Mouse (Mus musculus) liver, embryonic 14.5 days (tissue): ENCODE data around the gene Mpi. TPM values are rescaled to one million over a fixed set of nuclear protein-coding genes. Genes with fewer than 3 reads are reported as not detected.

Experiments
- ATAC-seq: fragments of 200-750 bp; cut with Nextera tagmentation; 2 replicates; pipeline ENCODE4 v1.8.0; 2017; ENCODE audit warnings: moderate number of reproducible peaks, mild to moderate bottlenecking, moderate library complexity; ENCODE audit not compliant: insufficient read depth
- DNase-seq, 3 experiments: peaks; one replicate each; pipeline ENCODE4 v3.0.0-alpha.2; 2012 to 2013; ENCODE audit warnings: low read depth in 3 of 3, low spot score in 3 of 3
- H3K27ac ChIP-seq: fragments of 300-500 bp; sonication (generic); 2 replicates; pipeline ENCODE4 v1.5.1; 2014; ENCODE audit warnings: moderate library complexity, mild to moderate bottlenecking, control low read depth, inconsistent platforms
- H3K27me3 ChIP-seq: fragments of 300-500 bp; sonication (generic); 2 replicates; pipeline ENCODE4 v1.6.1; 2014; ENCODE audit warnings: mild to moderate bottlenecking, low read length, moderate library complexity; ENCODE audit not compliant: control insufficient read depth, insufficient read depth
- H3K36me3 ChIP-seq: fragments of 300-500 bp; sonication (generic); replicated peaks from 2 replicates; pipeline ENCODE4 v1.6.1; 2014; ENCODE audit warnings: low read depth; ENCODE audit not compliant: control insufficient read depth, insufficient read depth
- H3K4me1 ChIP-seq, 2 experiments: fragments of 200-500 bp in 1 of 2; fragments of 300-500 bp in 1 of 2; sonication (generic) in 1 of 2; replicated peaks; 2 replicates each; pipeline ENCODE4 v1.6.1; 2012 to 2014; ENCODE audit warnings: antibody characterized with exemption in 1 of 2, inconsistent platforms in 1 of 2, low read length in 1 of 2; ENCODE audit not compliant: control insufficient read depth in 2 of 2, insufficient read depth in 2 of 2
- H3K4me2 ChIP-seq: fragments of 300-500 bp; sonication (generic); 2 replicates; pipeline ENCODE4 v1.6.1; 2014; ENCODE audit warnings: low read depth, mild to moderate bottlenecking, control low read depth, moderate library complexity
- H3K4me3 ChIP-seq, 2 experiments: fragments of 200-500 bp in 1 of 2; fragments of 300-500 bp in 1 of 2; sonication (generic) in 1 of 2; 2 replicates each; pipeline ENCODE4 v1.5.1; 2012 to 2014; ENCODE audit warnings: low read depth in 2 of 2, low read length in 2 of 2, mild to moderate bottlenecking in 2 of 2, control low read depth in 1 of 2, inconsistent platforms in 1 of 2, moderate library complexity in 1 of 2; ENCODE audit not compliant: insufficient read depth in 1 of 2
- H3K9ac ChIP-seq: fragments of 300-500 bp; sonication (generic); replicated peaks from 2 replicates; pipeline ENCODE4 v1.6.1; 2014; ENCODE audit warnings: mild to moderate bottlenecking, control low read depth, moderate library complexity
- H3K9me3 ChIP-seq: fragments of 300-500 bp; sonication (generic); 2 replicates; pipeline ENCODE4 v1.6.1; 2016; ENCODE audit warnings: low read length, mixed read lengths; ENCODE audit not compliant: control insufficient read depth
- CTCF ChIP-seq: IDR thresholded peaks from 2 replicates; pipeline ENCODE4 v1.5.1; 2016; ENCODE audit warnings: antibody characterized with exemption, low read depth, control low read depth
- EP300 ChIP-seq: IDR thresholded peaks from 2 replicates; pipeline ENCODE4 v1.6.1; 2016; ENCODE audit warnings: antibody characterized with exemption, low read depth
- WGBS: fragments of 180-500 bp; shearing (Covaris S2); extraction: QIAGEN DNeasy Blood & Tissue Kit; methylation state at CpG from one replicate; pipeline ENCODE4 v1.1.7; 2014; ENCODE audit not compliant: insufficient replicate concordance; 5-methylcytosine and 5-hydroxymethylcytosine counted together
- polyA plus RNA-seq, 2 experiments: library from polyadenylated mRNA; depleted of rRNA in 1 of 2; stranded (reverse) in 1 of 2; unstranded in 1 of 2; fragments of >200 nt; fragmentation: Nextera tagmentation in 1 of 2; extraction: Ambion mirVana in 1 of 2; gene quantifications; 2 replicates each; pipeline versions ENCODE4 v1.2.1 to v1.2.3; 2012 to 2014

The Mpi gene
- polyA plus RNA-seq, 2 experiments = 6.7 to 8.1 TPM

DNA sequence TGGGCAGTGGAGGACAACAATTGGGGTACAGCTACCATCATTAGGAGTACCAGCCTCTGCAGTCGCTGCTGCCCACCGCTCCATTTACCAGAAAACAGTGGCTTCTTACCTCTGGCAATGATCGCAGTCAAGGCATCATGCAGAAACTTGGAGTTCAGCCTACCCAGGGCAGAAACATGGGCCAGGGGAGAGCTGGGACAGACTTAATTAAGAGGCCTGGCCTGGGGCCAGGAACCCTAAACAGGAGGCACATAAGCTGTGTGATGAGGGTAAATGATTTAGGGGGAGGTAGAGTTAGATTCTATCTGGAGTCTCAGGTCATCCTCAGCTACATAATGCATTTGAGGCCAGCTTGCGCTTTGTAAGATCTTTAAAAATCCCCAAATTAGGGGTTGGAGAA, 3.4 kb downstream of the Mpi start:
- ATAC-seq = no peak
- H3K4me2 ChIP-seq = no peak overlapping the region
- H3K4me3 ChIP-seq = no peak overlapping the region
- H3K27me3 ChIP-seq = no peaks in the 10 kb centered on the region
- 76% methylated on average over 4 of the region's 4 CpGs for WGBS
- no peaks in the 10 kb centered on the region for H3K9me3 ChIP-seq
- no peak overlapping the region for H3K27ac ChIP-seq
- TF ChIP-seq CTCF (no peak), EP300 (no peak)
- H3K9ac ChIP-seq = no peak overlapping the region
- H3K4me1 ChIP-seq = peaks cover 4 to 17% of the 10 kb centered on the region in 2 experiments
- no peak for DNase-seq
- H3K36me3 ChIP-seq = no peaks in the 10 kb centered on the region; the same call in 1 of the 2 replicates

DNA sequence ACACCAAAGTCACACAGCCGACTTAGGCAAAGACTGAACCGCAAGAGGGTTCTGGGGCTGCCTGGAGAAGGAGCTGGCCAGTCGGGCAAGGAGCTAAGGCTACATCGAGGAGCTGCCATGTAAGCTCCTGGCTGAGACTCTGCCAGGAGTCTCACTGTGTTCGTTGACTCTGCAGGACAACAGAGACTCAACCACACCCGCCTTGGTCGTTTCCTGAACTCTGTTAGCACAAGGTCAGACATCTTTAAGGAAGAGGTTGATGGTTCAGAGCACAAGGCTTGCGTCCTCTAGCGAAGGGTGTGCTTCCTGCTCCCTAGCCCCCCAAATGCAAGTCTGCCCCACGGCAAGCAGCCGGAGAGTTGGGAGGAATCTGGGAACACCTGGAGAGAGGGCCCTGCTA, 4.7 kb downstream of the Mpi start:
- no peak overlapping the region for H3K27ac ChIP-seq
- H3K9ac ChIP-seq = no peak overlapping the region
- DNase-seq (no peak), ATAC-seq (no peak)
- H3K4me3 ChIP-seq = no peak overlapping the region
- H3K4me2 ChIP-seq = peak overlapping the region; percentile 1; the same call in 1 of the 2 replicates
- H3K27me3 ChIP-seq = no peaks in the 10 kb centered on the region
- TF ChIP-seq EP300 (no peak), CTCF (no peak)
- H3K9me3 ChIP-seq = no peaks in the 10 kb centered on the region
- H3K4me1 ChIP-seq = peaks cover 4 to 17% of the 10 kb centered on the region in 2 experiments
- WGBS = 72% methylated on average over 11 of the region's 11 CpGs
- H3K36me3 ChIP-seq = no peaks in the 10 kb centered on the region; the same call in 1 of the 2 replicates

DNA sequence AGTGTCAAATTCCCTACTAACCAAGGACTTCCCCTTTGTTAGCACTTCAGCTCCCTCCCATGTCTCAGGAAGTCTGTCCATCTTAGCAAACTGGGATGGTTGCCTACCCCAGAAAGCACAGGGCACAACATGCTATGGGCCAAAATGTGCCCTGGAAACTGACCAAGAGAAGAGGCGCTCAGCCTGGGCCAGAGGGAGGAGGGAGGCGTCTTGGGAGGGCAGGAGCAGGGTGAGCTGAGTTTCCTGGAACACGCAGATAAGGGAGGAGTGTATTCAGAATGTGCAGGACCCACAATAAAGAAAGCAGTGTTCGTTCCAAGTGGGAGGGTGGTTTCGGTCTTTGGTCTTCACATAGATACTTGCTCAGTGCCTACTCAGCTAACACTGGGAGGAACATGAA, 5.3 kb downstream of the Mpi start:
- ATAC-seq (no peak), DNase-seq (peak in 1 of 3 experiments; percentile 31)
- H3K4me1 ChIP-seq = peaks cover 4 to 17% of the 10 kb centered on the region in 2 experiments
- H3K9ac ChIP-seq = 0 out of 2 replicates have a peak overlapping the region, but pooled peaks have one; percentile 1
- H3K27ac ChIP-seq = no peak overlapping the region
- no peak for TF ChIP-seq EP300
- TF ChIP-seq CTCF = no peak
- H3K27me3 ChIP-seq = no peaks in the 10 kb centered on the region
- 16% methylated on average over 5 of the region's 5 CpGs for WGBS
- H3K4me2 ChIP-seq = peak overlapping the region; percentile 1; the same call in 1 of the 2 replicates
- H3K36me3 ChIP-seq = peaks cover 4% of the 10 kb centered on the region
- no peaks in the 10 kb centered on the region for H3K9me3 ChIP-seq
- H3K4me3 ChIP-seq = no peak overlapping the region

DNA sequence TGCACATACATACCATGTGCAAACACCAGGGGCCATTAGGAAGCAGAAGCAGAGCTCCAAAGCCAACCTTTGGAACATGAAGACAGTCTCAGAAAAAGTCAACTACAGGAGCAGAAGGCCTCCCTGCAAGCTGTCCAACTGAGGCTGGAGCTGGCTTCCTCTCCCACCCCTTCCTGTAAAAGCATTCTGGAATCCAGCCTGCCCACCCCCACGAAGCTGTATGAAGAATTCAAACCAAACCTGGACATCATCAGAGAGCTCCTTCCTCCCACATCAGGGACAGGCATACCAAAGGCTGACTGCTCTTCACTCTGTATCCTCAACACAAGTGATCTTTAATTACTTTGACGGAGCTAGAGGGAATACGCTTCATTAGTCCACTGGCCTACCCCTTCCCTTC, 8.6 kb downstream of the Mpi start:
- 67% methylated on average over 3 of the region's 3 CpGs for WGBS
- Histone ChIP-seq H3K27ac (no peak overlapping the region), H3K4me2 (no peak overlapping the region), H3K9me3 (no peaks in the 10 kb centered on the region), H3K4me1 (peaks cover 4 to 10% of the 10 kb centered on the region in 2 experiments), H3K9ac (no peak overlapping the region), H3K4me3 (no peak overlapping the region), H3K27me3 (no peaks in the 10 kb centered on the region), H3K36me3 (peaks cover 14% of the 10 kb centered on the region)
- no peak for ATAC-seq
- TF ChIP-seq CTCF = no peak
- DNase-seq = no peak

DNA sequence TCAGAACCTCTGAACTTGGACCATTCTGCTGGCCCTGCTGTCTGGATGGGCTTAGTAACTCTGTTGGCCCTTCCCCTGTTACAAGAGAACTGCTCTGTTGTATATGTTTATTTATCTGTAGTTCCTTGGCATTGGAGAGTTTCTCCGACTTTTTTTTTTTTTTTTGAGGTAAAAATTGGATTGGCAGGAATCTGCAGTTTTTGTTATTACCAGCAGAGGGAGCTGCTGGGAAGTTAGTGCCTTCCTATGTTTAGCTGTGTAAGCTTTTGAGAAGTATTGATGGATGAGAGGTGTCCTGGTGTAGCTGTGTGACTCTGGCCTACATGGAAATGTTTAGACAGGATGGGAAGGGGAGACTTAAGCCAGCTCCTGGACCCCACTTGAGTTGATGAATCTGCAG, 11.3 kb downstream of the Mpi start:
- no peak overlapping the region for H3K27ac ChIP-seq
- DNase-seq (no peak), ATAC-seq (no peak)
- H3K4me1 ChIP-seq = peaks cover 6 to 8% of the 10 kb centered on the region in 2 experiments; a peak in 3 of 4 replicates
- no peak overlapping the region for H3K4me2 ChIP-seq
- WGBS = 11% methylated on average over 1 of the region's 1 CpGs
- H3K9me3 ChIP-seq = no peaks in the 10 kb centered on the region
- H3K9ac ChIP-seq = no peak overlapping the region
- peaks cover 14% of the 10 kb centered on the region for H3K36me3 ChIP-seq
- H3K27me3 ChIP-seq = no peaks in the 10 kb centered on the region
- no peak overlapping the region for H3K4me3 ChIP-seq
- TF ChIP-seq EP300 (no peak), CTCF (peak; percentile 76)
